19 mouse cellular contexts compared by ENCODE assay signal in the genomic region with DNA sequence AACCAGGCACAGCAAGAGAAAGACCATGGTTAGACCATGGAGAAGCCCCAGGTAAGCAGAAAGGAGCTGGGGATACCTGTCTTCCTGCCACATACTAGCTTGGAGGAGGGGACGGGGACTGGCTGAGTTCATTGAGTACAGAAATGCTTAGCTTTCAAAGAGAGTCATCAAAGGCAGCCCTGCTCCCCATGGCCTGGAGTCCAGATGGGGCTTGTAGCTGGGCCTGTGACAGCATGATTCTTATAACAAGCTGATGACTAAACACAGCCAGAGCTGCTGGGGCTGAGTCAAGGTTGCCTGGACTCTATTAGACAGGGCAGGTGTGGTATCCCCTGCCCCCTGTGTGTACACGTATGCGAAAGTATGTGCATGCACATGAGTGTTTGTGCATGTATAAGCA.
DNase-seq lines count a peak whose midpoint lies in the region; ATAC-seq and TF ChIP-seq lines count a peak whose summit lies in the region.
"Had no signal": no experiment of that assay in that cellular context is flagged by ENCODE, and none has a peak within 500 bp of the region (broad histone marks: within the 10 kb centered on the region; RNA-seq: fewer than 3 reads in every experiment).

No protein-coding gene starts in this region.

- H3K36me3 ChIP-seq in midbrain, embryonic 11.5 days (ENCODE audit: control insufficient read depth, insufficient read depth, low read length): no peaks in the 10 kb centered on the region
- no peaks in the 10 kb centered on the region for H3K36me3 ChIP-seq in midbrain, embryonic 15.5 days (replicated peaks)
- no peaks in the 10 kb centered on the region for H3K36me3 ChIP-seq in embryonic facial prominence, embryonic 15.5 days
- H3K36me3 ChIP-seq: embryonic facial prominence, embryonic 12.5 days; forebrain, embryonic 15.5 days; neural tube, embryonic 15.5 days had no signal

- no peak overlapping the region for H3K4me3 ChIP-seq in midbrain, embryonic 11.5 days (ENCODE audit: low read depth, low read length)
- no peak overlapping the region for H3K4me3 ChIP-seq in midbrain, embryonic 15.5 days
- H3K4me3 ChIP-seq in embryonic facial prominence, embryonic 15.5 days (replicated peaks): no peak overlapping the region
- H3K4me3 ChIP-seq in layer of hippocampus, adult 2 months: no peak overlapping the region
- H3K4me3 ChIP-seq: embryonic facial prominence, embryonic 12.5 days; forebrain, embryonic 15.5 days; kidney, embryonic 15.5 days; neural tube, embryonic 15.5 days had no signal

- H3K4me2 ChIP-seq in midbrain, embryonic 11.5 days: no peak overlapping the region
- H3K4me2 ChIP-seq in midbrain, embryonic 15.5 days: no peak overlapping the region
- no peak overlapping the region for H3K4me2 ChIP-seq in embryonic facial prominence, embryonic 15.5 days (replicated peaks)
- H3K4me2 ChIP-seq: embryonic facial prominence, embryonic 12.5 days; forebrain, embryonic 15.5 days; kidney, embryonic 15.5 days; neural tube, embryonic 15.5 days had no signal

- ATAC-seq in midbrain, embryonic 11.5 days (ENCODE audit: low FRiP score): no peak
- no peak for ATAC-seq in midbrain, embryonic 15.5 days (replicated peaks)
- no peak for ATAC-seq in embryonic facial prominence, embryonic 15.5 days (ENCODE audit: insufficient number of reproducible peaks, low FRiP score, low TSS enrichment, low read depth)
- ATAC-seq: forebrain, embryonic 15.5 days; hindbrain, embryonic 16.5 days; intestine, embryonic 16.5 days had no signal

- H3K9me3 ChIP-seq in midbrain, embryonic 11.5 days (ENCODE audit: control insufficient read depth, low read length): no peaks in the 10 kb centered on the region
- H3K9me3 ChIP-seq in midbrain, embryonic 15.5 days: no peaks in the 10 kb centered on the region
- H3K9me3 ChIP-seq in embryonic facial prominence, embryonic 15.5 days (replicated peaks): no peaks in the 10 kb centered on the region
- H3K9me3 ChIP-seq: embryonic facial prominence, embryonic 12.5 days; forebrain, embryonic 15.5 days; kidney, embryonic 15.5 days; neural tube, embryonic 15.5 days had no signal

- no peak overlapping the region for H3K9ac ChIP-seq in midbrain, embryonic 11.5 days (ENCODE audit: low read length)
- no peak overlapping the region for H3K9ac ChIP-seq in midbrain, embryonic 15.5 days
- no peak overlapping the region for H3K9ac ChIP-seq in embryonic facial prominence, embryonic 15.5 days
- H3K9ac ChIP-seq: embryonic facial prominence, embryonic 12.5 days; forebrain, embryonic 15.5 days; kidney, embryonic 15.5 days; neural tube, embryonic 15.5 days had no signal

- H3K4me1 ChIP-seq in midbrain, embryonic 11.5 days (ENCODE audit: control insufficient read depth, insufficient read depth, low read length): peaks cover 5% of the 10 kb centered on the region; the same call in 1 of the 2 replicates
- peaks cover 14% of the 10 kb centered on the region for H3K4me1 ChIP-seq in midbrain, embryonic 15.5 days
- peaks cover 35% of the 10 kb centered on the region for H3K4me1 ChIP-seq in embryonic facial prominence, embryonic 15.5 days

- H3K27me3 ChIP-seq in midbrain, embryonic 11.5 days (ENCODE audit: control insufficient read depth, insufficient read depth, low read length): no peaks in the 10 kb centered on the region
- no peaks in the 10 kb centered on the region for H3K27me3 ChIP-seq in midbrain, embryonic 15.5 days (replicated peaks)
- no peaks in the 10 kb centered on the region for H3K27me3 ChIP-seq in embryonic facial prominence, embryonic 15.5 days
- H3K27me3 ChIP-seq: embryonic facial prominence, embryonic 12.5 days; forebrain, embryonic 15.5 days; kidney, embryonic 15.5 days; neural tube, embryonic 15.5 days had no signal

- peak; percentile 67 for DNase-seq in midbrain, embryonic 11.5 days (ENCODE audit: low spot score, missing footprints)
- DNase-seq in NIH3T3 (ENCODE audit: low read depth): peak; percentile 48
- peak; percentile 52 for DNase-seq in urinary bladder, postnatal 14 days (ENCODE audit: low spot score)
- no peak for DNase-seq in layer of hippocampus, adult 2 months (ENCODE audit: low spot score in 2 of 2)
- DNase-seq in kidney, postnatal 4 days: no peak
- DNase-seq: cerebellum, adult 9-10 months; layer of hippocampus, postnatal 36 days; lung, adult 18-20 months; lung, postnatal 14 days; right cerebral cortex, postnatal 25 days; thymus, adult 2 months had no signal

- no peak overlapping the region for H3K27ac ChIP-seq in midbrain, embryonic 11.5 days (ENCODE audit: low read depth, low read length)
- no peak overlapping the region for H3K27ac ChIP-seq in midbrain, embryonic 15.5 days
- H3K27ac ChIP-seq in embryonic facial prominence, embryonic 15.5 days (replicated peaks): 0 out of 2 replicates have a peak overlapping the region, but pooled peaks have one; percentile 22
- no peak overlapping the region for H3K27ac ChIP-seq in layer of hippocampus, adult 2 months
- H3K27ac ChIP-seq: embryonic facial prominence, embryonic 12.5 days; forebrain, embryonic 15.5 days; kidney, embryonic 15.5 days; neural tube, embryonic 15.5 days had no signal

- WGBS in midbrain, embryonic 11.5 days: 94% methylated on average over 3 of the region's 3 CpGs
- WGBS in midbrain, embryonic 15.5 days: 81% methylated on average over 3 of the region's 3 CpGs
- WGBS in embryonic facial prominence, embryonic 15.5 days: 59% methylated on average over 3 of the region's 3 CpGs

- TF ChIP-seq CTCF in layer of hippocampus, adult 2 months (conservative IDR thresholded peaks at IDR 0.05): no peak

Comparison
In these comparisons a context has a peak if more than half of its experiments do, and no peak if none do; other contexts are left out.
1. DNase-seq: peak in midbrain, embryonic 11.5 days (single experiment), NIH3T3 (single experiment) and urinary bladder, postnatal 14 days (single experiment); none in layer of hippocampus, adult 2 months (0 of 2) and kidney, postnatal 4 days (0 of 2).